Mouse (Mus musculus) large intestine, adult 2 months (tissue): Measurements from ENCODE around the gene Slc5a2. TPM values are rescaled to one million over a fixed set of nuclear protein-coding genes. Genes with fewer than 3 reads are reported as not detected.
A peak's percentile ranks its signal among the peaks of the same experiment; 100 is the strongest.

Experiments
- DNase-seq: peaks from one replicate; pipeline ENCODE4 v3.0.0-alpha.2; 2012; ENCODE audit warnings: low read depth, low spot score
- WGBS: fragments of 180-500 bp; shearing (Covaris S2); methylation state at CpG from one replicate; pipeline ENCODE4 v1.1.7; 2018; 5-methylcytosine and 5-hydroxymethylcytosine counted together
- polyA plus RNA-seq: library from polyadenylated mRNA; depleted of rRNA; stranded (reverse); fragments of >200 nt; gene quantifications from 2 replicates; pipeline ENCODE4 v1.2.3, GENCODE M21; 2012

Gene Slc5a2
- polyA plus RNA-seq, 1 experiment = not detected

GRCm38 (mm10) chr7:128296514-128296913, 31.1 kb downstream of the Slc5a2 start:
- no peak for DNase-seq
- WGBS = 57% methylated on average over 3 of the region's 3 CpGs

- no peak for DNase-seq
These were observed 31.8 kb downstream of the Slc5a2 start for GRCm38 (mm10) chr7:128297291-128297616.

GRCm38 (mm10) chr7:128297617-128298480, 32.4 kb downstream of the Slc5a2 start, which contains the start of gene BC017158:
BC017158 (minus strand) TSS chr7:128298170.
- under 1% methylated on average over 47 of the region's 47 CpGs for WGBS
- DNase-seq = peak; percentile 95

More at GRCm38 (mm10) chr7:128297291-128297616, 31.8 kb downstream of the Slc5a2 start:
- 9% methylated on average over 10 of the region's 10 CpGs for WGBS

GRCm38 (mm10) chr7:128298481-128299342, 33.3 kb downstream of the Slc5a2 start:
- DNase-seq = no peak
- WGBS = 64% methylated on average over 8 of the region's 8 CpGs

- 76% methylated on average over 3 of the region's 3 CpGs for whole genome bisulfite sequencing
These were observed 35.5 kb downstream of the Slc5a2 start for GRCm38 (mm10) chr7:128300952-128301351.

DNA sequence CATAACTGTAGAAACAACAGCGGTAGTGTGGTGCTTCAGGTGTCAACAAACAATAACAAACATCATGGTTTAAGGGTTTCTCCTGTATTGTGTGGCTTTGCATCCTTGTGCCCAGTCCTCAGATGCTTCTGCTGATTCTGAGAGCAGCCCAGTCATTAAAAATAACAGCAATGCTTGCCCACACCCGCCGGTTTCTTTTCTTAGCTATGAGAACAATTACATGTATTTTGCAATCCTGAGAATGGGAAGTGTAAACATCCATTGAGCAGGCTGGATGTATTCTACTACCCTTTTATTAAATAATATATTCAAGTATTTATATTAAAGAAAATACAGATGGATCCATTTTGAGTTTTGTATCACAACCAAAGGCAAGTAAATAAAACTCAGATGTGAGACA, 36.7 kb downstream of the Slc5a2 start:
- WGBS = 63% methylated on average over 3 of the region's 3 CpGs
- no peak for DNase-seq

More at GRCm38 (mm10) chr7:128300952-128301351, 35.5 kb downstream of the Slc5a2 start:
- no peak for DNase-seq

- WGBS = 25% methylated on average over 6 of the region's 6 CpGs
- DNase-seq = no peak
These were observed 38.7 kb downstream of the Slc5a2 start for GRCm38 (mm10) chr7:128304198-128304597.

DNA sequence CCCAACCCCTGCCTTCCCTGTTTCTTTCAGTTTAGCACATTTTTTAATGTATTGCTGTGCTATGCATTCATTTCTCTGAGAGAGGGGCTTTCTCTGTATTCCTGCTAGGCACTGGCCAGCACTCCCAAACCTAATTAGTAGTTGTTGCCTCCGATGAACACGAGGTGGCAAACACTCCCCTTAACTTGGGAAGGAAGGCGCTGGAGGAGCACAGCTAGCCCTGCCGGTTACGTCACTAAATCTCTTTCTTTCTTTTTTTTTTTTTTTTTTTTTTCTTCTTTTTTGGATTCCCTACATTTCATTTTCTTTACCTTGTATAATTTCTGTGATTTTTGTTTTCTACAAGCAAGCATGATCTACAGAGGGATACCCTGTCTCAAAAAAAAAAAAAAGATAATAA, 39.5 kb downstream of the Slc5a2 start:
- DNase-seq = no peak
- 2% methylated on average over 5 of the region's 5 CpGs for WGBS

- no peak for DNase-seq
These were observed 42.4 kb downstream of the Slc5a2 start for GRCm38 (mm10) chr7:128307851-128308250.

DNA sequence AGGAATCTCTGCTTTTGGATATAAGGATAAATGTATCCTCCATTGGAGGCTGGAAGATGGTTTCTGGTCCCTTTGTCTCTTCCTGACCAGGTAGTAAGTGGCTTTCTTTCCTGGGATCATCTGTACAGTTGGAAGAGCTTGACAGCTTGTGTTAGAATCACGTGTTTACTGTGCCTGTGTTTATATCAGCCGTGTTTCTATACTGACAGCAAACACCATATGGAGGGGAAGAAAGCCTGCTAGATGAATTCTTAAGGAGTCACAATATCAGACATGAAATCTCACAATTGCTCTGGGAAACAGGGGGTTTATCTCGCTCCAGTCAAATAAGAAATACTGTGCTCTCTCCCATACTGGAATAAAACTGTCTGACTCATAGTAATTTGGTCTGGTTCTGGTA, 43.8 kb downstream of the Slc5a2 start:
- 77% methylated on average over 3 of the region's 3 CpGs for WGBS
- DNase-seq = no peak

- DNase-seq = no peak
- WGBS = 84% methylated on average over 1 of the region's 1 CpGs
These were observed 44.3 kb downstream of the Slc5a2 start for GRCm38 (mm10) chr7:128309776-128310175.

GRCm38 (mm10) chr7:128310229-128310688, 44.8 kb downstream of the Slc5a2 start:
- no peak for DNase-seq
- 19% methylated on average over 8 of the region's 8 CpGs for WGBS

GRCm38 (mm10) chr7:128311263-128311662, 45.8 kb downstream of the Slc5a2 start:
- WGBS = 70% methylated on average over 3 of the region's 3 CpGs
- no peak for DNase-seq

GRCm38 (mm10) chr7:128311811-128312210, 46.4 kb downstream of the Slc5a2 start:
- 78% methylated on average over 8 of the region's 8 CpGs for WGBS

DNA sequence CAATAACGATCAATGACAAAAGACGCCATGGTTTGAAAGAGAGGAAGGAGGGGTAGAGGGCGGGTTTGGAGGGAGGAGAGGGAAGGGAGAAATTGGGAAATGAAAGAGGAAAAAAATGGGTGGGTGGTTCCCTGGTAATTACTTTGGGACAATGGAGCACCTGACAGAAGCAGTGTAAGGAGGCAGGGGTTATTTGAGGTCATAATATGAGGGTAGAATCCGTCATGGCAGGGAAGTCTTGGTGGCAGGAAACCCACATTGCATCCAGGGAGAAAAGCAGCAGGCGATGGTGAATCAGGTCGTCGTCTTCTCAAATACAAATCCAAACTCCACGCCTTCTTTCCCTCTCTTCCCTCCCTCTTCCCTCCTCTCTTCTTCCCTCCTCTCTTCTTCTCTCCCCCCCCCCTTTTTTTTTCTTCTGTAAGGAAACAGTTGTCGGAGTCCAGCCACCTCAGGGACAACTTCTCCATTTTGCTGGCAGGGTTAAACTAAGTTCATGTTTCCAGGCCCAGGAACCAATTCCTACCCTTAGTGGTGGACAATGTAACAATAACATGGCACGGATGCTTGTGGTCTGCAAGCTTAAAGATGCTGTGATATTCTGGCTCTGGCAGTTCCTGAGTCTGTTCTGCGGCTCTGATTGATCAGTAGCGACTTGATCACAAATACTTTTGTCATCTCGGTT, 47.1 kb downstream of the Slc5a2 start:
- 79% methylated on average over 13 of the region's 13 CpGs for WGBS
- DNase-seq = no peak

More at GRCm38 (mm10) chr7:128311811-128312210, 46.4 kb downstream of the Slc5a2 start:
- no peak for DNase-seq

- no peak for DNase-seq
- 94% methylated on average over 2 of the region's 2 CpGs for WGBS
These were observed 48.1 kb downstream of the Slc5a2 start for GRCm38 (mm10) chr7:128313601-128314000.

GRCm38 (mm10) chr7:128314491-128314890, 49.0 kb downstream of the Slc5a2 start:
- WGBS = 68% methylated on average over 7 of the region's 7 CpGs
- DNase-seq = no peak

DNA sequence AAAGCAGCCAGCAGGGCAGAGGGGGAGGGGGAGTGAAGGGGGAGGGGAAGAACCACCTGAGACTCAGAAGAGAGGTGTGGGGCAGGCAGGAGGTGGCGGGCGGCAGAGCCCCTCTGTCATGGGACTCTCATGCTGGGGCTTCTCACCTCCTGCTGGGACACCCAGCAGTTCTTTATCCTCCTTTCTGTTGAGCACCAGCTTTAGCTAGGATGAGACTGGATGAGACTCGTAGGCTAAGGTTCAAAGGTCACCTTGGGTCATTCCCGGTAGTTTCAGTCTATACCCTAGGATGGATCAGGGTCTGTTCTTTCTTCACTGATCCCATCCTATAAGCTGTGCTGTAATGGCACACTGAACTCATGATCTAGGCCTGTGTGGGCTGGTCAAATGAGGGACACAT, 51.6 kb downstream of the Slc5a2 start:
- 66% methylated on average over 4 of the region's 4 CpGs for WGBS

DNA sequence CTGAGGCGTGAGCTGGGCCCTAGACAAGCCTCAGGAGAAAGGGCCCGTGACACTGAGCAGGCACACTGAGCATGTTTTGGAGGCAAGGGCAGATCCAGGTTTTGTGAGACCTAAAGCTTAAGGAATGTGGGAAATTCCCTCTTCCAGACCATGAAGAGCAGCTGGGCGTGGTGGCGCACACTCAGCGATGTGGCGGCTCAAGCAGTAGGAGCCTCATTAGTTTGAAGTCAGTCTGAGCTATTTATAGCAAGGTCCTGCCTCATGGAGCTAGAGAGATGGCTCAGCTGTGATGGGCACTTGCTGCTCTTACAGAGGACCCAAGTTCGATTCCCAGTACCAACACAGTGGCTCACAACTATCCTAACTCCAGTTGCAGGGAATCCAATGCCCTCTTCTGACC, 53.7 kb downstream of the Slc5a2 start:
- no peak for DNase-seq
- 73% methylated on average over 7 of the region's 7 CpGs for WGBS

More for the DNA sequence above, 51.6 kb downstream of the Slc5a2 start:
- no peak for DNase-seq
